Mouse (Mus musculus) intestine, embryonic 15.5 days (tissue): ENCODE data around the gene Tenm2. TPM values are rescaled to one million over a fixed set of nuclear protein-coding genes. Genes with fewer than 3 reads are reported as not detected.
A peak's percentile ranks its signal among the peaks of the same experiment; 100 is the strongest.

Experiments
- ATAC-seq: fragments of 200-750 bp; cut with Nextera tagmentation; 2 replicates; pipeline ENCODE4 v1.8.0; 2017; ENCODE audit warnings: moderate TSS enrichment, moderate library complexity
- H3K27ac ChIP-seq: fragments of 300-500 bp; sonication (generic); 2 replicates; pipeline ENCODE4 v1.5.1; 2015; ENCODE audit warnings: mild to moderate bottlenecking, inconsistent platforms
- H3K27me3 ChIP-seq: fragments of 300-500 bp; sonication (generic); replicated peaks from 2 replicates; pipeline ENCODE4 v1.6.1; 2015; ENCODE audit warnings: inconsistent platforms
- H3K36me3 ChIP-seq: fragments of 300-500 bp; sonication (generic); 2 replicates; pipeline ENCODE4 v1.6.1; 2015; ENCODE audit warnings: inconsistent platforms
- H3K4me1 ChIP-seq: fragments of 300-500 bp; sonication (generic); replicated peaks from 2 replicates; pipeline ENCODE4 v1.6.1; 2015; ENCODE audit warnings: inconsistent platforms
- H3K4me2 ChIP-seq: fragments of 300-500 bp; sonication (generic); replicated peaks from 2 replicates; pipeline ENCODE4 v1.6.1; 2015; ENCODE audit warnings: mild to moderate bottlenecking, inconsistent platforms
- H3K4me3 ChIP-seq: fragments of 300-500 bp; sonication (generic); replicated peaks from 2 replicates; pipeline ENCODE4 v1.5.1; 2015; ENCODE audit warnings: inconsistent platforms
- H3K9ac ChIP-seq: fragments of 300-500 bp; sonication (generic); 2 replicates; pipeline ENCODE4 v1.6.1; 2015; ENCODE audit warnings: inconsistent platforms
- H3K9me3 ChIP-seq: fragments of 300-500 bp; sonication (generic); 2 replicates; pipeline ENCODE4 v1.6.1; 2016; ENCODE audit warnings: inconsistent platforms
- WGBS: fragments of 180-500 bp; shearing (Covaris S2); methylation state at CpG from one replicate; pipeline ENCODE4 v1.1.7; 2015; 5-methylcytosine and 5-hydroxymethylcytosine counted together
- polyA plus RNA-seq: library from polyadenylated mRNA; unstranded; fragments of >200 nt; fragmentation: Nextera tagmentation; extraction: Ambion mirVana; gene quantifications from 2 replicates; pipeline ENCODE4 v1.2.1, GENCODE M21; 2015

The Tenm2 gene
- polyA plus RNA-seq, 1 experiment from 2014 or later: 0.65 TPM

- no peak overlapping the region for H3K4me2 ChIP-seq
- no peaks in the 10 kb centered on the region for H3K27me3 ChIP-seq
- H3K4me3 ChIP-seq: no peak overlapping the region
- no peaks in the 10 kb centered on the region for H3K36me3 ChIP-seq
- H3K4me1 ChIP-seq: no peaks in the 10 kb centered on the region
- no peaks in the 10 kb centered on the region for H3K9me3 ChIP-seq
- ATAC-seq: no peak
- no peak overlapping the region for H3K27ac ChIP-seq
- WGBS: 50% methylated on average over 2 of the region's 2 CpGs
- no peak overlapping the region for H3K9ac ChIP-seq
Measured at GRCm38 (mm10) chr11:36052598-36052997, 1183.2 kb downstream of the Tenm2 start.

- Histone ChIP-seq H3K9ac (no peak overlapping the region), H3K9me3 (no peaks in the 10 kb centered on the region), H3K4me1 (no peaks in the 10 kb centered on the region), H3K27me3 (no peaks in the 10 kb centered on the region), H3K4me3 (no peak overlapping the region), H3K27ac (no peak overlapping the region), H3K36me3 (no peaks in the 10 kb centered on the region), H3K4me2 (no peak overlapping the region)
- no peak for ATAC-seq
- 89% methylated on average over 1 of the region's 1 CpGs for WGBS
Measured at GRCm38 (mm10) chr11:36052091-36052490, 1183.7 kb downstream of the Tenm2 start.

DNA sequence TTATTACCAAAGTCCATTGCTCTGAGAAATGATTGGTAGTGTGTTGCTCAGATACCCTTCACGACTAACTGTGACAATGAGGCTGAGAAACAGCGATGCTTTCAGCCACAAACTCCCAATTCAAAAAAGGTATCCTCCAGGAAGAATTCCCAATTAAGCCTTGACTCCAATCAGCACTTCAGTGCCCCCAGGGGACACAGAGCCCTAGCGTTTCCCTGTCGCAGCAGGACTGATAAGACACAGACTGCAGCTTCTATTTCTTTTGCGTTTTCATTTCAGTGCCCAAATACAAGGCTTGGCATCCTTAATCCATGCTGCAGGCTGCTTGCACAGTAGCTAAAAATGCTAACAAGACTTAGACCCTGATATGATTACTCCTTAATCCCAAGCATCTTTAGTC, 1186.2 kb downstream of the Tenm2 start:
- no peaks in the 10 kb centered on the region for H3K9me3 ChIP-seq
- WGBS: 44% methylated on average over 5 of the region's 5 CpGs
- no peak overlapping the region for H3K4me2 ChIP-seq
- H3K4me3 ChIP-seq: no peak overlapping the region
- no peaks in the 10 kb centered on the region for H3K4me1 ChIP-seq
- no peak overlapping the region for H3K27ac ChIP-seq
- no peaks in the 10 kb centered on the region for H3K27me3 ChIP-seq
- H3K36me3 ChIP-seq: no peaks in the 10 kb centered on the region
- H3K9ac ChIP-seq: no peak overlapping the region
- ATAC-seq: no peak

DNA sequence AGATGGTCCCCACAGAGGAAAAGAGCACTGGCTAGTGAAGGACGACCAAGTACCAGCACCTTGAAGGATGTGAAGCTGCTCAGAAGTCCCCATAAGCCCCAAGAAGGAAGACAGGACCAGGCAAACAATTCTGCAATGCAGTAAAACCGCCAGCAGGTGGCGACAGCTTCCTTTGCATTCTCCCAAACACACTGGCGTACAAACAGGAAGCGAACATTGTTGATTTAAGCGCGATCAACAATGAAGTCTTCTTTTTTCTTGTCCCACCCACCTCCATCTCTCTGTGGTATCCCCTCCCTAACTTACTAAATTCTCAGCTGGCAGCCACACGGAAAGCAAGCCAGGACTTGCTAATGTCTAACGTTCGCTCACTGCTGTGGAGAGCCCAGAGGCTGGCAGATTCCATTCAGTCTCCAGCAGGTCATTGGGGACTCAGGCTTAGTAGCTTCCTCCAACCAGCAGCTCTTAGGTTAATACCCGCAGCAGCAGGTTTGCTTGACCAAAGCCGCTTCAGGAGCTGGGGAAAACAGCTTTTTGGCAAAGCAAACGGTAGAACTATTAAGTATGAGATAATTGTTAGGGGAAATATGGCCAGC, 1190.0 kb downstream of the Tenm2 start:
- Histone ChIP-seq H3K4me3 (peak overlapping the region; percentile 44), H3K27me3 (no peaks in the 10 kb centered on the region), H3K4me2 (peak overlapping the region; percentile 58), H3K27ac (no peak overlapping the region), H3K9me3 (no peaks in the 10 kb centered on the region), H3K9ac (0 out of 2 replicates have a peak overlapping the region, but pooled peaks have one; percentile 26), H3K4me1 (no peaks in the 10 kb centered on the region), H3K36me3 (no peaks in the 10 kb centered on the region)
- peak; percentile 85 for ATAC-seq
- WGBS: 2% methylated on average over 13 of the region's 13 CpGs

GRCm38 (mm10) chr11:36041411-36041810, 1194.4 kb downstream of the Tenm2 start:
- no peaks in the 10 kb centered on the region for H3K4me1 ChIP-seq
- H3K4me3 ChIP-seq: no peak overlapping the region
- H3K9ac ChIP-seq: no peak overlapping the region
- no peak overlapping the region for H3K4me2 ChIP-seq
- no peaks in the 10 kb centered on the region for H3K27me3 ChIP-seq
- H3K36me3 ChIP-seq: no peaks in the 10 kb centered on the region
- no peak overlapping the region for H3K27ac ChIP-seq
- 82% methylated on average over 13 of the region's 13 CpGs for WGBS
- H3K9me3 ChIP-seq: no peaks in the 10 kb centered on the region
- ATAC-seq: no peak

- ATAC-seq: no peak
- no peaks in the 10 kb centered on the region for H3K4me1 ChIP-seq
- H3K27ac ChIP-seq: no peak overlapping the region
- H3K27me3 ChIP-seq: no peaks in the 10 kb centered on the region
- no peak overlapping the region for H3K4me3 ChIP-seq
- no peaks in the 10 kb centered on the region for H3K36me3 ChIP-seq
- no peaks in the 10 kb centered on the region for H3K9me3 ChIP-seq
- H3K9ac ChIP-seq: no peak overlapping the region
- WGBS: 69% methylated on average over 10 of the region's 10 CpGs
- H3K4me2 ChIP-seq: no peak overlapping the region
Measured at GRCm38 (mm10) chr11:36040508-36041233, 1195.1 kb downstream of the Tenm2 start.

GRCm38 (mm10) chr11:36039825-36040224, 1195.9 kb downstream of the Tenm2 start:
- Histone ChIP-seq H3K27ac (no peak overlapping the region), H3K4me3 (no peak overlapping the region), H3K9ac (no peak overlapping the region), H3K4me2 (no peak overlapping the region), H3K36me3 (no peaks in the 10 kb centered on the region), H3K4me1 (no peaks in the 10 kb centered on the region), H3K9me3 (no peaks in the 10 kb centered on the region), H3K27me3 (no peaks in the 10 kb centered on the region)
- 86% methylated on average over 10 of the region's 10 CpGs for WGBS
- ATAC-seq: no peak

GRCm38 (mm10) chr11:36038386-36038785, 1197.4 kb downstream of the Tenm2 start:
- Histone ChIP-seq H3K4me2 (no peak overlapping the region), H3K27ac (no peak overlapping the region), H3K4me1 (no peaks in the 10 kb centered on the region), H3K27me3 (no peaks in the 10 kb centered on the region), H3K9me3 (no peaks in the 10 kb centered on the region), H3K9ac (no peak overlapping the region), H3K36me3 (no peaks in the 10 kb centered on the region), H3K4me3 (no peak overlapping the region)
- 53% methylated on average over 3 of the region's 3 CpGs for WGBS
- ATAC-seq: no peak

GRCm38 (mm10) chr11:36037311-36037710, 1198.5 kb downstream of the Tenm2 start:
- H3K4me1 ChIP-seq: no peaks in the 10 kb centered on the region
- no peaks in the 10 kb centered on the region for H3K36me3 ChIP-seq
- H3K9me3 ChIP-seq: no peaks in the 10 kb centered on the region
- ATAC-seq: no peak
- WGBS: 57% methylated on average over 4 of the region's 4 CpGs
- H3K4me2 ChIP-seq: no peak overlapping the region
- H3K4me3 ChIP-seq: no peak overlapping the region
- no peak overlapping the region for H3K9ac ChIP-seq
- no peak overlapping the region for H3K27ac ChIP-seq
- no peaks in the 10 kb centered on the region for H3K27me3 ChIP-seq

GRCm38 (mm10) chr11:36036061-36036695, 1199.6 kb downstream of the Tenm2 start:
- H3K4me1 ChIP-seq: no peaks in the 10 kb centered on the region
- no peaks in the 10 kb centered on the region for H3K9me3 ChIP-seq
- H3K36me3 ChIP-seq: no peaks in the 10 kb centered on the region
- H3K4me2 ChIP-seq: no peak overlapping the region
- H3K27ac ChIP-seq: no peak overlapping the region
- ATAC-seq: peak; percentile 95
- no peak overlapping the region for H3K9ac ChIP-seq
- 42% methylated on average over 7 of the region's 7 CpGs for WGBS
- H3K27me3 ChIP-seq: no peaks in the 10 kb centered on the region
- no peak overlapping the region for H3K4me3 ChIP-seq

DNA sequence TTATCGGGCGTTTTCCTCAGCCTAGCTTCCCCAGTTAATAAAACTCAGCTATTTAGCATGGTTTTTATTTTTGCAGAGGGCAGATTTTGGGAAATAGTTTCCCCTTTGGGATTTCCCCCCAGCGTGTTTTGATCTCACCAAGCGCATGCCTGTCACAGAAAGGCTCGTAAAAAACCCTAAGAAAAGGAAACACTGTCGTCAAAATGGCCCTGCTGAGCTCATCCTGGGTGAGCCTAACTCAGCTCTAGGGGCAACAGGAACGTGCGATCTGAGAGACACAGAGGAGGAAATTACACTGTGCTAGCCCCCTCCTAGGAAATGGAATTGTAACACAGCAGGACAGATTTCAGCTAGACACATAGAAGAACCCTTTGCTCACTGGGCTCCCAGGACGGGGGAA, 1204.0 kb downstream of the Tenm2 start:
- Histone ChIP-seq H3K27ac (no peak overlapping the region), H3K36me3 (no peaks in the 10 kb centered on the region), H3K4me3 (no peak overlapping the region), H3K9me3 (no peaks in the 10 kb centered on the region), H3K27me3 (no peaks in the 10 kb centered on the region), H3K4me1 (0 out of 2 replicates have a peak, but pooled peaks cover 5% of the 10 kb centered on the region), H3K4me2 (no peak overlapping the region), H3K9ac (no peak overlapping the region)
- ATAC-seq: no peak
- WGBS: 41% methylated on average over 9 of the region's 9 CpGs

DNA sequence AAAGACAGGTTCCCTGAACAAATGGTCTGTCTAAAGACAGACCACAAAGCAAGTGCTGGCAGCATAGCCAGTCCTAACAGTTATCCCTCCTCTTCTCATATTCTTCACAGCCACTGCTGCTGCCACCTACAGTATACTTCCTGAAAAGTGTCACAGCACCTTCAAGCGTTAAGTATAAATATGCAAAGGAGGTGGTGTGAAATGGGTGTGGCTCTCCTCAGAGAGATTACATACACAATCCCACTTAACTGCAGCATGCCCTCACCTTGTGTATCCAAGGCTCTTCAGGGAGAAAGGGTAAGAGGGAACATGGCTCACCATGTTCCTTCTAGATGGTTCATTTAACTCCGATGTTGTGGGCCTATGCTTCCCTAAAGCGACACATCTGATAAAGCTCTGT, 1215.8 kb downstream of the Tenm2 start:
- Histone ChIP-seq H3K36me3 (no peaks in the 10 kb centered on the region), H3K27me3 (no peaks in the 10 kb centered on the region), H3K9me3 (no peaks in the 10 kb centered on the region), H3K4me3 (no peak overlapping the region), H3K4me1 (no peaks in the 10 kb centered on the region), H3K4me2 (no peak overlapping the region), H3K9ac (no peak overlapping the region), H3K27ac (no peak overlapping the region)
- WGBS: 60% methylated on average over 3 of the region's 3 CpGs
- ATAC-seq: no peak
